Mouse (Mus musculus) adrenal gland, postnatal 25 days (tissue): ENCODE data around the gene Ntsr1. TPM values are rescaled to one million over a fixed set of nuclear protein-coding genes. Genes with fewer than 3 reads are reported as not detected.
A peak's percentile ranks its signal among the peaks of the same experiment; 100 is the strongest.

Experiments used
- DNase-seq: peaks from one replicate; pipeline ENCODE4 v3.0.0; 2021; ENCODE audit warnings: mixed read lengths
- long read RNA-seq: library from polyadenylated mRNA; stranded (forward); transcript quantifications from one replicate; pipeline ENCODE4 v2.0.0, GENCODE M21; 2021
- total RNA-seq: library from RNA; stranded (reverse); gene quantifications from 2 replicates; pipeline ENCODE4 v1.2.3, GENCODE M21; 2021

Gene Ntsr1
- total RNA-seq, result not detected in 2 replicates
- long read RNA-seq, result 0 reads

DNA sequence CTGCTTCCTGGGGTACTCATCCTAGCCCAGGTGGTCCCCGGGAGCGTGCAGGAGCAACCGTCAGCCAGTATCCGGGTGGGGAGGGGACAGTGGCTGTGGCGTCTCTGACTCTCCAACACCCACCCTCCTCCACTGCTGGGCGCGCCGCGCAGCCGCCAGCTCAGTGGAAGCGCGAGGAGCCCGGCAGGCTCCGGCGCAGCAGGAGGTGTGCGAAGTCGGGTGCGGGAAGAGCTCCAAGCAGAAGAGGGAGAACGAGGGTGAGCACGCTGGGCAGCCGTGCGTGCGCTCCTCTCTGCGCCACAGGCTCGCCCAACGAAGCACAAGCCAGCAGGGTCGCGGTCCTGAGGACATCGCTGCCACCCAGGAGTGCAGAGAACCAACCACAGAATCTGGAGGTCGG, at the start of gene Ntsr1:
TSS of gene Ntsr1 (plus strand) at position 236 of the 400 bp plus-strand sequence.
- DNase-seq, result no peak

DNA sequence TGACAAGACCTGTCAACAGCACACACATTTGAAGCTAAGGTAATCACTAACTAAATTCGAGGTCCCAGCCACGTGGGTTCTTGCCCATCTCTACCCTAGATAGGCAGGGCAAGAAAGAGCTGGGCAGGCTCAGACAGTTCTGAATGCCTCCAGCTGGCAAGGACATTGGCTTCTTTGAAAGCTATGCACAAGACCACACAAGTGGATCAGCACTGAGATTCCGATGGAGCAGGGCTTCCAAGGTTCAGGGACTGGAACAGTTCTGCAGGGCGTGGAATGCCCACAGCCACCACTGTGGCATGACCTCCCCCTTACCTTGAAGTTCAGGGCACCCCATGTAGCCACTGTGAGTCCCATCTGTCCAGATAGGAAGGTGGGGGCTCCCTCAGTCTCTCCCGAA, 49.2 kb upstream of the Ntsr1 start:
- DNase-seq, result no peak

DNA sequence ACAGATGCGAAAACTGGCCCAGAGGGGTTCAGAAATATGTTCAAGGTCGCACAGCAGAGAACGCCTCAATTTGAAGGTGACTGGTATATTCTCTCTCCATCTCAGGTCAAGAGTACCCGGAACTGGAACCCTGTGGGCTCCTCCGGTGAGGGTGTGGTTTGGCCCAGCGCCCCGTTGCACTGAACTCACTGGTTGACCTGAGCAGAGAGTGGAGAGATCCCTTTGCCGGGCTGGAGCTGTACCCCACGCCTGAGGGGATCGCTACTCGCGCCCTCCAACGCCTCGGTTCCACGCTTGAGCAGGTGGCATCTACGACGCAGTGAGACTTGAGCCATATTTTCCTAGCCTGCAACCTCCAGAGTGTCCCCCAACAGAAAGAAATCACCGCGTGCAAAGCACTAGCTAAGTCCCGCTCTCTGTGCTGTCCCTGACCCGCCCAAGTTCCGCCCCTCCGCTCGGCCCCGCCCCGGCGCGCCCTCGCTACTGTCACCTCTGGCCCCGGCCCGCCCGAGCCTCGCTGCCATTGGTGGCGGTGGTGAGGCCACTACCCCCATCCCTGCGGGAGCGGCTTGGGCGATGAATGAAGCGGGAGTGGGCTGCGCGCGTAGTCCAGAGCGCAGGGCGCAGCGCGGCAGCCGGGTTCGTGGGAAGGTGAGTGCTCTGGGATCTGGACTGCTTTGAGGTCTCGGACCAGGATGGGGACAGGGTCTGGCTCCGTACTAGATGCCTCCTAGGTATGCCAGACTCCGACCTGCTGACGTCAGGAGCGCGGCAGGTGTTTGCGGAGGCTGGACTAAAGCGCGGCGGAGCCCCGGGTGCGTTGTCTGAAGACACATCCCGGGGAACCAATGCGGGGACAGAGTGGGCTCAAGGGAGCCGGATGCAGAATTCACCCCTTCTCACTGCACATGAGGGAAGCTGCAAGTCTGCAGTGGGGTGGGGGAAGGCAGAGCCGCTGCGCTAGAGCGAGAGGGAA, 43.8 kb upstream of the Ntsr1 start, which contains the start of gene Slco4a1:
TSS of gene Slco4a1 (plus strand) at position 523 of the 976 bp plus-strand sequence.
- peak; percentile 90 for DNase-seq

DNA sequence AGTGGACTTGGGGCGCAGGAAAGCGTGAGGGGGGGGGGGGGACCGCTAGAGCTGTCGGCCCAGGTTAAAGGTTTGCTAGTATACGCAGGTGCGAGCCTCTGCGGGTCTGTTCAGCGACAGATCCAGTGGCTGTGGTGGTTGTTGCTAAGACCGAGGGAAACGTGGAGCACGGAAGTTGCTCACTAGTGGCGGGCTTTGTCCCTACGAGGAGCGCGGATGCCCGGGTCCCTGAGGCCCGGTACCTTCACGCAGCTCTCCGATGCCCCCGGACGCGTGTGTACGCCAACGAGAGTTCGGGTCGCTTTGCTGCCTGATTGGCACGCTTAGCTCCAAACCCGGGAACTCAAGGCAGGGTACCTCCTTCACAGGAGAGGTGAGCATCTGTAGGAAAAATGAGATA, 43.1 kb upstream of the Ntsr1 start:
- no peak for DNase-seq

DNA sequence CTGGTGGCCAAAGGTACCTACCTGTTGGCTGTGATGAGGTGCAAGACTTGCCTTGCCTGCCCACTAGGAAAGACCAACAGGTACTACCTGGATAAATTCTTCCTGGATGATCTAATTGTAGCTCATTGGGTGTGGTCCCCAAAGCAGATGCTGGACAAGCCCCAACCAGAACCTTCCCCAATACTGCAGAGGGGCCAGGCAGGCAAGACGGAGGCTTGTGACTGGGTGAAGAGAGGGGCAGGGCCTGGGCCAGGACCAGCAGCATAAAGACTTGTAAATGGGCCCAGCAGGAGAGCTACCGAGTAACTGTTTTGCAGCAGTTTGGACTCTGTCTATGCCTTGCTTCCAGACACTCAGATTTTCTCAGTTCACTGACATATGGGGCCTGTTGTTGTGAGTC, 42.1 kb upstream of the Ntsr1 start:
- DNase-seq, result no peak

DNA sequence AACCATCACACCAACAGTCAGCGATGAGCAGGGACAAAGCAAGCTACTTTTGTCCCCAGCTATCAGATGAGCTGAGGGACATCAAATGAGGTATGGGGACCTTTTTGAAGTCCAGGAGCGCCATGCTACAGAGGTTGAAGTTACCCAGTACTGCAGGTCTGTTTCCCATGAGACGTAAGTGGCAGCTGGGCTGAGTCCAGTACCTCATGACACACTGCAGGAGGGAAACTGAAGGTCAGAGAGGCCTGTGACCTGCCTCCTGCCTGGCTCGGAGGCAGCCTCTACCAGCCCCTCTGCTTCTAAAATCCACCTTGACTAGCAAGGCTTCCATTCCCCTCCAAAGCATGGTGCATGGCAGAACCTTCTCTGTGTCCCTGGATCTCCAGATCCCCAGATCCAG, 40.3 kb upstream of the Ntsr1 start:
- no peak for DNase-seq

DNA sequence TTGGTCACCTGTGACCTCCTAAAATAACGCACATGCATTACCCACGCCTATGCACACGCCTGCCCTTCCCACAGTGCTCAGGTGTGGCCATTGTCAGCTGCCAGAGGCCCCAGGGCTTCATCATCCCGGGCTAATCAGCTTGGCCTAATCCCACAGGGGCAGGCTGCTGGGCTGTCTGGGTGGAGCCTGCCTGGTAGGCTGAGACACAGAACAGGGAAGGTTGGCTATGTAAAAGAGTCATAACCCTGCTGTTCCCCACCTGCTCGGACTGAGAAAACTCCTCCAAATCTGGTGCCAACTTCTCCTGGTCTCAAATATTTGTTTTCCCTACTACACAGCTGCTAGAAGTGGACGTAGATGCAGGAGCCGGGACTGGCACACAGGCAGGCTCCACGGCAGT, 39.0 kb upstream of the Ntsr1 start:
- no peak for DNase-seq

DNA sequence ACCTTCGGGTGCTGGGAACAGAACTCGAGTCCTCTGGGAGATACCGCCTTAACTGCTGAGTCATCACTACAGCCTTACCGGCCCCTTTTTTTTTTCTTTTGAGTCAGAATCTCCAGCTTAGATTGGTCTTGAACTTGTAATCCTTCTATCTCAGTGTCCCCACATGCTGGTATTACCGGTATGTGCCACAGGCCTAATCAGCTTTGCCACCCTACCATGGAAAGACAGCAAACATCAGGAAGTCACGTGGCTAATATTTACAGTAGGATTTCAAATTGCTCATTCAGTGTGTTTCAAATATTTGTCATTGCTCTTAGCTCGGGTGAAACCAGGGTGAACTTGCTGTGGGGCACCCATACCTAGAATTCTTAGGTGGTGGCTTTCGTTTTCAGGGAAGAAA, 37.2 kb upstream of the Ntsr1 start:
- no peak for DNase-seq

DNA sequence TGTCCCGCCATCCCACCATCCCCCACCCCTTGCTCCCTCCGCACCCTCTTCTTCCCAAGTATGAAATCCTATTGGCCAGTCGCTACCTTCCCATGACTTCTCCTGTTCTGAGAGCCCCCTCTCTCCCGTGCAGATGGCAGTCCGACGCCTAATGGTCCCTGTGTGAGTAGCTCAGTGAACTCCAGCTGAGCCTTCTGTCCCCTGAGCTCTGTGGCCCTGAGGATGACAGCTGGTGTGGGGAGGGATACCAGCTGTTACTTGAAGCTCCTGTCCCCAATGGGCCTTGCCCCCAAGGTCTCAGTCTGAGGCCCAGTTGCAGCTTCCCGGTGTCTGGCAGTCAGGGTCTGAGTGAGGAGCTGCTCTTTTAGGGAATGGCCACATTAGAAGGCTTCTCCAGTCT, 33.3 kb upstream of the Ntsr1 start:
- no peak for DNase-seq

DNA sequence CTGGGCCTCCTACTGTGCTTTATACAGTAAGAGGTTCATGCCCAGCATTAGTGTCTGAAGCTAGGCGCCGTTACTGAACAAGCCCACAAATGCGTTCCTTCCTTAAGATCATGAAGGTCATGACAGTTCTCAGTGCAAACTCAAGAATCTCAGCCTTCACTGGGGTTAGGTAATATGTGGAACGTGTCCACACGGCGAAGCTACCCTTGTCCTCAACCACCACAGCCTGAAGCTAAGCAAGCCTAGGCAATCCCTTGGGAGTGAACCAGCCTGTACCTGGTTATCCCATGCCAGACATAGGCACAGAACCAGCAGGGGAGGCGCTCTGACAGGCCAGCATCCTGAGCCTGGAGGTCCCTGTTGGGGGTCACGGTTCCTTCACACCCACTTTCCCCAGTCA, 30.9 kb upstream of the Ntsr1 start:
- no peak for DNase-seq

DNA sequence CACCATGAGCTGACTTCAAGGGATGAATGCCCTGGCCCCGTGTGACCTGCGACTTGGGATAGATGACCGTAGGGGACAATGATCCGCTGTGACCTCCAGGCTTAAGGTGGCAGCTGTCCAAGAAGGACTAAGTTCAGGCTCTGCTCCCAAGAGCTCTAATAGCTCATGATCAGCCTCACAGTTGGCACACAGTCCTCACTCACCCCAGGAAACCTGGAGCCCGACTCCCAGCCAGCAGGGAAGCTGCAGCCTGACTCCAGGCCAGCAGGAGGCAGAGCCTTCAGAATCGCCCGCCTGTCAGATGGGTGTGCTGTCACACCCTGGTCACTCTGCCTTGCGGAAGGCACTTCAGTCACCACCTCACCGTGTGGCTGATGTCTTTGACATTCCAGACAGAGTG, 30.0 kb upstream of the Ntsr1 start:
- DNase-seq, result peak; percentile 18

DNA sequence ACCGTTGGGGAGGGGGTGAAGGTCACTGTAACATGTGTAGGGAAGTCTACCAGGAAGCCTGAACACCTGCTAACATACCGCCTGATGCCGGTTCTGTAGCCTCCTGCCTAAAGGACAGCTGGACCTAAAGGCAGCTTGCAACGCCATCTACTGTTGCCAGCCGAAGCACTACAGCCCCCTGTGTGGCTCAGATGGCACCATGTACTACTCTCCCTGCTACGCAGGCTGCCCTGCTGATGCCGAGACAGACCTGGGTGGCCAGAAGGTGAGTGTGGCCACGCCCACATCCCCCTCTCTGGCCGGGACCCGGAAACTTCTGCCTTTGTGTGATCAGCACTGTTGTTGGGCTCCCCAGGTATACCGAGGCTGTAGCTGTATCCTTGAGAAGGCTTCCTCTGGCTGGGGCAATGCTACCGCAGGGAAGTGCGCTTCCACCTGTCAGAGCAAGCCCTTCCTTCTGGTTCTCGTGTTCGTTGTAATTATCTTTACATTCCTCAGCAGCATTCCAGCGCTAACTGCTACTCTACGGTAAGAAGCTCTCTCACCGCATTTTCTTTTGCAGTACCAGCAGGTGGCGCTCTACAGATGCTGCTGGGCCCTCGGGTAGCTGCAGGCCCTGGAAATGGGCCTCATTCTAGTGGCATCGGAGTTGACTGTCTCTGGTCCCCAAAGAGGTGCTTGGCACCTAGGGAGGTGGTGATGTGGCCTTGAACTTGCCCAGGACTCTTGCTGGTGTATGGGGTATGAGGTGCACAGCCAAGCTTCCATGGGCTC, 27.3 kb upstream of the Ntsr1 start:
- peak; percentile 28 for DNase-seq

DNA sequence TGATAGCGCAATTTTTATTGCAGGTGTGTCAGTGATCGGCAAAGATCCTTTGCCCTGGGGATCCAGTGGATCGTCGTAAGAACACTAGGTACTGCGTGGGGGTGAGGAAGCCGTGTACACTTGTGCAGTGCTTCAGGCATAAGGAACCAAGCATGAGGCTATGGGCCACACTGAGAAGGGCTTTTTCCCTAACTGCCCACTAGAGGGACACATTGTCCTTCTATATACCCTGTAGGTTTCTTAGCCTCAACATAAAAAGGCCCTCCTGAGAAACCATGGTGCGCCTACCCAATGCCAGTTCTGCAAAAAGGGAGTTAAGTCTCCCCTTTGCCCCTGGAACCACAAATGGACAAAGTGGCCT, 26.7 kb upstream of the Ntsr1 start:
- DNase-seq, result no peak

DNA sequence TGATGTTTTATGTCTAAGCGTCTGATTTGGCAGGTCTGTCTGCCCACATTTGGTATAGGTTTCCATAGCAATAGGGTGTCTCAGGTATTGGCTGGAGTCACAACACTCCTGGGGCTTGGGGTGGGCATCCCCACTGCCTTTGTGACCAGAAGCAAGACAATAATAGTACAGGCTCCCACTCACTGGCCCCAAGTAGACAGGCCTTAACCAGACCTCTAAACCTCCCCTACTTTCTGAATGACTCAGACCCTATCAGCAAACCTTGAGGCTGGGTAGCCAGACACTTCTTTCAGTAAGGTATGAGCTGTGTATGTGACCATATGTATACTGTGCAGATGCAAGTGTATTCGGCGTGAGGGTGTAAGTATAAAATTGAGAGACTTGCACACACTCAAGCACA, 24.9 kb upstream of the Ntsr1 start:
- no peak for DNase-seq

DNA sequence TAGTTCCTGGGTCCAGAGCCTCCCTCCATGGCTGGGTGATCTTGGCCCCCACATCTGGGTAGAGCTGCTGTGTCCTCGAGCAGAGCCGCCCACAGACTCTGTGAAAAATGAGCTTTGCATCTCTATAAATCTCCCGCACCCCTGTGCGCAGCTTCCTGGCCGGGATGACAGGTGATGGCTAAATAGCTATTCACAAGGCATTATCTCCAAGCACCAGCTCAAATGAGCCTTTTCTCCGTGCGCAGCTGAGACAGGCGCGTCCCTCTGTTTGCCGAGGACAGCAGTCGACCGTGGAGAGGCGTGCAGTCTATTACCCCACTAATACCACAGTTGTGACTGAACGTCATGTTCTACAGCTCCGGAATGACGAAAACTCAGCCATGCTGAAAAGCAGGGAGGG, 17.5 kb upstream of the Ntsr1 start:
- no peak for DNase-seq

DNA sequence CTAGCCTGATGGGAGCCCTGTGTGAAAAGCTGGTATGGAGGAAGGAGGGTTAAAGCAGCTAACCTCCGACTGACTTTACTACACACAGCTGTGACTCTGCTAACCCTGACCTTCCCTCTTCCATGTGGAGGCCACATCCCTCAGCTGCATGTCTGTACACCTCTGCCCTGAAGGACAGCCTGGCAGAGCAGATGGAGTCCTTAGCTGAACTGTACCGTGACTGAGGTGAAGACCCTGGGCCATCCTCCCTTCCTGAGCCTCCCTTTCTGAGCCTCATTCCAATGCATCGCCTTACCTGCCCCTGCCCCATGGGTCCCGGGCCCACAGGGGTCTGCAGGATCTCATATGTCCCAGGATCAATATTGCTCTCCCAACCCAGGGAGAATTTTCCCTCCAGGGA, 14.9 kb upstream of the Ntsr1 start:
- no peak for DNase-seq

DNA sequence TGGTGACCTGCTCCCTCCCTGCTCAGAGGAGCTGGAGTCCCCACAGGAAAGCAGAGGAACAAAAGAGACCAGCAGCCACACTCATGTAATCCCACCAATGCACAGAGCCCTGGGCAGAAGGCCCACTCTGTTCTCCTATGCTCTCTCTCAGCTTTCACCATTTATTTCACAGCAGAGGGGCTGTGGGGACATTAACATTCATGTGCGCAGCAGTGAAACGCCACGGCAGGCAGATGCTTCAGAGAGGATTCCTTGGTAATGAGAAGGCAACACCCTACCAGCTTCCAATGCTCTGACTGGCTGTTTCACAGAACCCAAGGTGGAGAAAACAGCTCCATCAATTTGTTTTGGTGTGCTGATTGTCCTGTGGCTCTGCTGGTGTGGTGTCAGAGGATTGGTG, 14.5 kb upstream of the Ntsr1 start:
- no peak for DNase-seq

DNA sequence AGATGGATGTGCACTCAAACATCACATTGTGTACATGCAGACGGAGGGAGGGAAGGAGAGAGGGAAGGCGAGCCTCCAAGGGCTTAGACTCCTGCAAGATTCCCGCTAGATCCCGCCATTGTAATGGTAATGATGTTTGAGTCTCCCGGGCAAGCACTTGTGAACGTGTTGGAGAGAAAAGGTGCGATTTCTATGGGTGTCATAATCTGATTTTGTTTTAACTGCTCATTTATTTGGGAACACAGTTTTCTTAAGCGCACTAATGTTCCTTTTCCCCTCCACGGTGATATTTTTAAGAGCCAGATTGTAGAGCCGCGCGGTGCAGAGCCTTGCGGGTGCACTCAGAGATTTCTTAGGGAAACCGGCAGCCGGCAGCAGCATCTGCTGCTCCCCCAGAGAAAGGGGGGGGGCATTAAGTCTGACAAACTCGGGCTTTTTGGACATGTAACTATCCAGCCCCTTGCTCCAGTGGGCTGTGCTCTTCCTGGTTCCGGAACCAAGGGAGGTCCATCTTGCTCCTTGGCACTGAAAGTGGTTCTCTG, 11.5 kb upstream of the Ntsr1 start:
- no peak for DNase-seq

DNA sequence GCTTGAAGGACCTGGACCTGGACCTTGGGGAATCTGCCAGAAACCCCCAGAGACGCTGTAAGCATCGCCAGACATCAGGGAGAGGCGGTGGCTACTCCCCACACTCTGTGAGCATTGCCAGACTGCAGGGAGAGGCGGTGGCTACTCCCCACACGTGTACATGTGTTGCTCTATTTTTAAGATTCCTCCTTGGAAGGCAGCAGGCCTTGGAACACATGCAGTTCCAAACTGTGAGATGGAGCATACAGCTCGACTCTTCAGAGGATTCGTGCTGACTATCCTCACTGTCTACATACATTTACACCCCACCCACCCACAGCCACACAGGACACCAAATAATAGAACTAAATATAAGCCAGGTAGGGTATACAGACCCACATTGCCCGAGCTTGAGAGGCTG, 3.9 kb upstream of the Ntsr1 start:
- no peak for DNase-seq

DNA sequence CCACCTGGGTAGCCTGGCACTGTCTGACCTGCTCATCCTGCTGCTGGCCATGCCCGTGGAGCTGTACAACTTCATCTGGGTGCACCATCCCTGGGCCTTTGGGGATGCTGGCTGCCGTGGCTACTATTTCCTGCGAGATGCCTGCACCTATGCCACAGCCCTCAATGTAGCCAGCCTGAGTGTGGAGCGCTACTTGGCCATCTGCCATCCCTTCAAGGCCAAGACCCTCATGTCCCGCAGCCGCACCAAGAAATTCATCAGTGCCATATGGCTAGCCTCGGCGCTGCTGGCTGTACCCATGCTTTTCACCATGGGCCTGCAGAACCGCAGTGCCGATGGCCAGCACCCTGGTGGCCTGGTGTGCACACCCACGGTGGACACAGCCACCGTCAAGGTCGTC, 950 bp downstream of the Ntsr1 start:
- DNase-seq, result no peak

DNA sequence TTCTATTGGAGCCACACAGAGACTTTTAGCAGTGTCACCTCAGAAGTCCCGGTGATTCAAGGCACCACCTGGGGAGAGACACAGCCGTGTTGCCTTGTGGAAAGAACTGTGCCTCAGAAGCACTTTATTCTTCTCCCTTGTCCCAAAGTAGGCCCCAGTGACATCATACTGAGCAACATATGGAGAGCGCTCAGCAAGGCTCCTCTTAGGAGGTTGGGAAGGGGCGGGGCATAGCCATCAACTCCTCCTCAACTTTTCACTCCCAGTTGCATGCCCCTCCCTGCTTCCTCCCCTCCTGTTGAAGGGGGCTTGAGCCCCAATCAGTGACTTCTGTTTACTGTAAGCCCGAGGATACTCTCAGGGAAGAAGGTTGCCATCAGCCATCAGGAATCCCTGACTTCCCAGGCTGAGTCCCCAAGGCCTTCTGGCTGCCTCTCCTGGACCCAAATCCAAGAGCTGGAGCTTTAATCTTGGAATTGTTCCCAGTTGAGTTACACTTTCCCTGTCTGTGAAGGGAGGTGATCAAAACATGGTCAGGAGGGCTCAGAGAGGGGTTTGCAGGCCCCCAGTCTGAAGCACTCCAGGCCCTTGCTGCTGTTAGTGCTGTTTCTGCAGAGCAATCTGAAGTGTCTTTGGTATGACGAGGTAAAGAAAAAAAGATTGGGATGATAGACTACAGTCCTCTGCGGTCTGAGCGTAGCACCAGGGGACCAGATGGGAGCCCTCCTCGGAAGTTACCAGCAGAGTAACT, 1.6 kb downstream of the Ntsr1 start:
- no peak for DNase-seq

DNA sequence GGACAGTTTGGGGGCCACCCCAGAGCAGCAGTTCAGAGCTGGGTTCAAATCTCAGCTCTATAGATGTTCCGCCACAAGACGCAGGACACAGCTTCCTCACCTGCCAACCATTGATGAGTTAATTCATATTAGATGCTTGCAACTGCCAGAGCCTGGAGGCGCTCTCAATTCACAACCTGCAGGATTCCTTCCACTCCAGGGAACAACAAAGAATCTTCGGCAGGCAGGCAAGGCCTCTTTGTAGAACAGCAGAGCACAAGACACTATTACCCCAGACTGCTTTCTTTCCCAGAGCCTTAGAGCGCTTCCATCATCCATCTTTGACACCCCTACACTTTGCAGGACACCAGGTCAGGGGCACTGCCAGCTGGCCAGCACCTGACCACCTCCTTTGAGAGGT, 6.5 kb downstream of the Ntsr1 start:
- no peak for DNase-seq
